Mouse (Mus musculus): ENCODE results near the gene Gm11060.

- no peak for TF ChIP-seq EP300 (IDR thresholded peaks at IDR 0.05; ENCODE audit: low read depth)
- no peak for TF ChIP-seq CTCF (IDR thresholded peaks at IDR 0.05; ENCODE audit: low read depth)
Measured at GRCm38 (mm10) chr2:105132300-105132699, 40.5 kb downstream of the Gm11060 start.

Measured in liver, postnatal 0 days (tissue).